Comparison of ENCODE assay signal across 12 mouse cellular contexts in genomic region chr6:103312935-103313334, GRCm38 (mm10).
"Had no signal": no experiment of that assay in that cellular context is flagged by ENCODE, and none has a peak within 500 bp of the region (broad histone marks: within the 10 kb centered on the region; RNA-seq: fewer than 3 reads in every experiment).

No protein-coding gene starts in this region.

- H3K9ac ChIP-seq: limb, embryonic 12.5 days; liver, embryonic 14.5 days had no signal

- H3K4me3 ChIP-seq: layer of hippocampus, adult 2 months; limb, embryonic 12.5 days had no signal

- H3K4me2 ChIP-seq: limb, embryonic 12.5 days had no signal

- H3K4me1 ChIP-seq: limb, embryonic 12.5 days had no signal

- H3K27ac ChIP-seq: layer of hippocampus, adult 2 months; limb, embryonic 12.5 days; liver, embryonic 14.5 days; stomach, postnatal 0 days had no signal

- ATAC-seq: inflammation-experienced regulatory T-cells, adult 6 months; intestine, postnatal 0 days had no signal

- H3K9me3 ChIP-seq: limb, embryonic 12.5 days had no signal

- DNase-seq: kidney, postnatal 10 days; kidney, postnatal 4 days; lung, adult 18-20 months; right cerebral cortex, adult 18-20 months; right cerebral cortex, postnatal 25 days; thymus, postnatal 4 days had no signal

- H3K27me3 ChIP-seq: limb, embryonic 12.5 days had no signal

- H3K36me3 ChIP-seq: limb, embryonic 12.5 days had no signal
